Mouse (Mus musculus) urinary bladder, adult 2 months (tissue): ENCODE results near the gene Socs2. TPM values are rescaled to one million over a fixed set of nuclear protein-coding genes. Genes with fewer than 3 reads are reported as not detected.
"Not testable (repeated sequence)": the region's sequence is repeated elsewhere in the genome, so short reads cannot be mapped to it uniquely, and the experiment has no call there.

Source experiments
- DNase-seq: peaks from one replicate; pipeline ENCODE4 v3.0.0; 2022; ENCODE audit warnings: low spot score
- polyA plus RNA-seq: library from polyadenylated mRNA; depleted of rRNA; stranded (reverse); fragments of >200 nt; gene quantifications from 2 replicates; pipeline ENCODE4 v1.2.3, GENCODE M21; 2012

Socs2 gene
- polyA plus RNA-seq, 1 experiment, result 15.6 TPM

- DNase-seq, result no peak
These were observed 24.9 kb downstream of the Socs2 start for GRCm38 (mm10) chr10:95392073-95392472.

- DNase-seq, result no peak
These were observed 26.1 kb downstream of the Socs2 start for GRCm38 (mm10) chr10:95390871-95391270.

- DNase-seq, result not testable (repeated sequence)
These were observed 27.2 kb downstream of the Socs2 start for GRCm38 (mm10) chr10:95389805-95390204.

- DNase-seq, result no peak
These were observed 28.0 kb downstream of the Socs2 start for GRCm38 (mm10) chr10:95388821-95389477.

- no peak for DNase-seq
These were observed 30.5 kb downstream of the Socs2 start for GRCm38 (mm10) chr10:95386527-95386926.

GRCm38 (mm10) chr10:95385801-95386203 is 31.2 kb downstream of the Socs2 start:
- no peak for DNase-seq

- DNase-seq, result no peak
These were observed 31.9 kb downstream of the Socs2 start for GRCm38 (mm10) chr10:95385081-95385480.

- no peak for DNase-seq
These were observed 32.5 kb downstream of the Socs2 start for GRCm38 (mm10) chr10:95384446-95384845.

- no peak for DNase-seq
These were observed 43.6 kb downstream of the Socs2 start for GRCm38 (mm10) chr10:95373340-95373739.

GRCm38 (mm10) chr10:95371942-95372341 is 45.0 kb downstream of the Socs2 start:
- DNase-seq, result no peak

- no peak for DNase-seq
These were observed 47.8 kb downstream of the Socs2 start for GRCm38 (mm10) chr10:95369190-95369589.

- DNase-seq, result no peak
These were observed 48.8 kb downstream of the Socs2 start for GRCm38 (mm10) chr10:95368151-95368550.

- DNase-seq, result no peak
These were observed 49.3 kb downstream of the Socs2 start for GRCm38 (mm10) chr10:95367661-95368089.

- no peak for DNase-seq
These were observed 49.7 kb downstream of the Socs2 start for GRCm38 (mm10) chr10:95367241-95367640.

GRCm38 (mm10) chr10:95362326-95362725 is 54.7 kb downstream of the Socs2 start:
- DNase-seq, result no peak

- DNase-seq, result no peak
These were observed 55.6 kb downstream of the Socs2 start for GRCm38 (mm10) chr10:95361260-95361841.

GRCm38 (mm10) chr10:95360048-95360447 is 56.9 kb downstream of the Socs2 start:
- DNase-seq, result no peak

GRCm38 (mm10) chr10:95357721-95358120 is 59.3 kb downstream of the Socs2 start:
- no peak for DNase-seq

GRCm38 (mm10) chr10:95356711-95357110 is 60.3 kb downstream of the Socs2 start:
- no peak for DNase-seq

- DNase-seq, result no peak
These were observed 61.2 kb downstream of the Socs2 start for GRCm38 (mm10) chr10:95355678-95356268.

- DNase-seq, result no peak
These were observed 62.3 kb downstream of the Socs2 start for GRCm38 (mm10) chr10:95354673-95355072.

- DNase-seq, result no peak
These were observed 62.9 kb downstream of the Socs2 start for GRCm38 (mm10) chr10:95354047-95354446.

GRCm38 (mm10) chr10:95348457-95348856 is 68.5 kb downstream of the Socs2 start:
- DNase-seq, result no peak
